Mouse (Mus musculus) kidney, adult 8-10 months (tissue): ENCODE measurements around the gene Galk2.
A peak's percentile ranks its signal among the peaks of the same experiment; 100 is the strongest.

Experiments
- DNase-seq, 2 experiments: peaks; one replicate each; pipeline ENCODE4 v3.0.0; 2022

Galk2 gene

GRCm38 (mm10) chr2:125858521-125859280 is at the start of gene Galk2, which contains the start of gene Cops2:
Galk2 (plus strand) TSS chr2:125859109.
Cops2 (minus strand) TSS chr2:125859139.
- DNase-seq, result peak; percentile 95 to 96

GRCm38 (mm10) chr2:125809551-125809950 is 49.4 kb upstream of the Galk2 start:
- DNase-seq, result no peak

- DNase-seq, result no peak
Measured at GRCm38 (mm10) chr2:125811332-125811731, 47.6 kb upstream of the Galk2 start.

- no peak for DNase-seq
Measured at GRCm38 (mm10) chr2:125813972-125814595, 44.8 kb upstream of the Galk2 start.

- DNase-seq, result no peak
Measured at GRCm38 (mm10) chr2:125820397-125820796, 38.5 kb upstream of the Galk2 start.

- no peak for DNase-seq
Measured at GRCm38 (mm10) chr2:125826201-125826600, 32.7 kb upstream of the Galk2 start.

- DNase-seq, result no peak
Measured at GRCm38 (mm10) chr2:125827898-125828297, 31.0 kb upstream of the Galk2 start.

GRCm38 (mm10) chr2:125829924-125830323 is 29.0 kb upstream of the Galk2 start:
- DNase-seq, result no peak

- no peak for DNase-seq
Measured at GRCm38 (mm10) chr2:125838091-125838490, 20.8 kb upstream of the Galk2 start.

GRCm38 (mm10) chr2:125838708-125839284 is 20.1 kb upstream of the Galk2 start:
- no peak for DNase-seq

GRCm38 (mm10) chr2:125851237-125851636 is 7.7 kb upstream of the Galk2 start:
- DNase-seq, result no peak

- no peak for DNase-seq
Measured at GRCm38 (mm10) chr2:125857707-125858106, 1.2 kb upstream of the Galk2 start.

GRCm38 (mm10) chr2:125863799-125864198 is 4.9 kb downstream of the Galk2 start:
- no peak for DNase-seq

GRCm38 (mm10) chr2:125864551-125864950 is 5.6 kb downstream of the Galk2 start:
- DNase-seq, result no peak

- DNase-seq, result no peak
Measured at GRCm38 (mm10) chr2:125865585-125865984, 6.7 kb downstream of the Galk2 start.

GRCm38 (mm10) chr2:125866058-125866740 is 7.3 kb downstream of the Galk2 start:
- DNase-seq, result peak; percentile 72 to 76

GRCm38 (mm10) chr2:125868301-125868700 is 9.4 kb downstream of the Galk2 start:
- DNase-seq, result no peak

GRCm38 (mm10) chr2:125870159-125870558 is 11.2 kb downstream of the Galk2 start:
- DNase-seq, result no peak

GRCm38 (mm10) chr2:125885891-125886576 is 27.1 kb downstream of the Galk2 start:
- no peak for DNase-seq

- peak; percentile 3 to 10 for DNase-seq
Measured at GRCm38 (mm10) chr2:125893096-125893495, 34.2 kb downstream of the Galk2 start.

- DNase-seq, result no peak
Measured at GRCm38 (mm10) chr2:125895099-125895498, 36.2 kb downstream of the Galk2 start.

- DNase-seq, result no peak
Measured at GRCm38 (mm10) chr2:125896355-125896754, 37.4 kb downstream of the Galk2 start.
